Mouse (Mus musculus) cerebellum, adult 18-20 months (tissue): ENCODE results near the gene Atp2c2.

Experiments used
- DNase-seq, 2 experiments: peaks; one replicate each; pipeline ENCODE4 v3.0.0; 2021

Atp2c2 gene

DNA sequence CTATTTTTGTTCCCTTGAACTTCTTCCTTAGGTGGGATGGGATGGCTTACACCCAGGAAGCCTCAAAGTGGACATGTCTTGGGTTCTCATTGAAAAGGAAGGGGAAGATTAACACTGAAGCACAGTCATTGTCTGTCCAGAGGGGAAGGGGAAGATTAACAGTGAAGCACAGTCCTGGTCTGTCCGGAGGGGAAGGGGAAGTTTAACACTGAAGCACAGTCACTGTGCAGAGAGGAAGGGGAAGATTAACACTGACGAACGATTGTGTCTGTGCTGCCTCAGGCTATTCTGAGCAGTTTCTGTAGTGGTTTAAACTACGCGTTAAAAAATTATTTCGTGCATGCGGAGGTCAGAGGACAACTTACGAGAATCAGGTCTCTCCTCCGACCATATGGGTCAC lies 7.3 kb downstream of the Atp2c2 start:
- no peak for DNase-seq

DNA sequence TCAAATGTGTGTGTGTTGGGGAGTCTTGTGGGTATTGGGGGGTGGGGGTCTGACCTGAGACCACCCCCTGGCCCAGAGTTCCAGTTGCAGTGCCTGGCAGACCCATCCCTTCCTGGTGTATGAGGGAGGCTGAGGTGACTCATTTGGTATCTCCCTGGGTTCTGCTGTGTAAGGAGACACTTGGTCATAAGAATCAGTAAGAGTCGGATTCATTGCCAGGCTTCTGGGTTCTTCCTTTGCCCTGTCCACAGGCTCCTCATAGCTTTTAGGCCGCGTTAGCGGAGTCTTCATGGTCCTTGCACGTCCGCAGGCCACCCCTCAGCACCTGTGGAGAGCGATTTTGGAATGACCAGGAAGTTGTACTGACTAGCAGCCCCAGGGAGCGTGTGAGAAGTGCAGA lies 8.7 kb downstream of the Atp2c2 start:
- DNase-seq, result no peak

DNA sequence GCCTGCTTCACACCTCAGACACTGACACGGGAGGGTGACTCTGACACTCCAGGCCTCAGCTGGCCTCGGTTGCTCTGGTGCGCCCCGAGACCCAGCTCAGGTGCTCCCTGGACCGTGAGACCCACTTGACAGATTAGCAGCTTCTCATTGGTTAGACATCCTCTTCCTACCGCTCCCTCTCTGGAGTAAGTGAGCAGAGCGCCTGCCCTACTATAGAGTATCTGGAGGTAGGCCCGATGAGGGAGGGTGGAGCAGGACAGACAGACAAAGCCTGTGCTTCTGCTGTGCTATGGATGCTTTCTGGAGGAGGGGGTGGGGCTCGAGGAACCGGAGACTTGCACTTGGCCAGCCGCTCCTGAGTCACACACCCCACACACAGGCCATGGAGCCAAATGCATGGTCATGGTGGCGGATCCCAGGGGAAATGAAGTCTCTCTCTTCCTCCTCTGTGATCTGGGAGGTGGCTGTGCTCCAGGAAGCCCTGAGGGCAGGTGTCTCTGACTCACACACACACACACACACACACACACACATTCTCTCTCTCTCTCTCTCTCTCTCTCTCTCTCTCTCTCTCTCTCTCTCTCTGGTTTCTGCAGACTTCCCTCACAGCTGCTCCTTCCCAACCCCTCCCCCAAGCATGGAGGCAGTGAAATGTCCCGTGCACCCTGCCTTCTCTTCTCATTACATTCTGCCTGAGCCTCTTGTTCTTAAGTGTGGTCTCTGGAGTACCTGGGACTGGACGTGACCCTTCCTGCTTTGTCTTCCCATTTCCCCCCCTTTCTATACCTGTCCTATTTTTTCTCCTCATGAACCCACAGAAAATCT lies 9.3 kb downstream of the Atp2c2 start:
- no peak for DNase-seq

DNA sequence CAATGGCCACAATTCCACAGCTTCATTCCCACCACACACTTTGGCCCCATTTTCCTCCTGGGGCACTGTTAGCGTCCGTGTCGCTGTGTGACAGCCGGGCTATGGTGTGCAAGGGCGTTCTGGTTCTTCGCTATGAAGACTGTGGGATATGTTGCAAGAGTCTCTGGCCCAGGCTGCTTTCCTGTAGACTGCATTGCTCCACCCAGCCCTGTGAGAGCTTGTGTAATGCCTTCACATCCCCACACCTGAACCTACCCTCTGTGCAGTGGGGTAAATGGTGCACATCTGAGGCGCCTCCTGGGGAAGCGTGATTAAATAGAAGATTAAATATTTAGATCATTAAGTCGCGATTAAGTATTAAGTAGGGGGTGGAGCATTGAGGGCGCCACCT lies 9.9 kb downstream of the Atp2c2 start:
- DNase-seq, result no peak

DNA sequence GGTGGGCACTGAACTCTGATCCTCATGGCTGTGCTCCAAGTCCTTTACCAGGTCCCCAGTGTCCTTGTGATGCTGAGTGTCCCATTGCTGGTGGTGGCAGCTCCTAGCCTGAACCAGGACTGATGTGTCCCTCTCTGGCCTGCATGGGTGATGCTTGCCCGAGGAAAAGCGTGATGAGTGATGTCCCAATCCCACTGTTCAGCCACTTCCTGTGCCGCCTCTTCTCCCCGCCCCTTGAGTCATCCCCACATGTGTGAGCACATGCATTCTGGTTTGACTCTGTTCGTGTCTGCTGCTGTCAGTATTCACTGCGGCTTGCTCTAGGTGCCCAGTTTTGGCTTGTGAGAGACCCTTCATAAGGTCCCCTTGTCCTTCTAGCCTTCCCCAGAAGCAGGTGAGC lies 12.4 kb downstream of the Atp2c2 start:
- no peak for DNase-seq

DNA sequence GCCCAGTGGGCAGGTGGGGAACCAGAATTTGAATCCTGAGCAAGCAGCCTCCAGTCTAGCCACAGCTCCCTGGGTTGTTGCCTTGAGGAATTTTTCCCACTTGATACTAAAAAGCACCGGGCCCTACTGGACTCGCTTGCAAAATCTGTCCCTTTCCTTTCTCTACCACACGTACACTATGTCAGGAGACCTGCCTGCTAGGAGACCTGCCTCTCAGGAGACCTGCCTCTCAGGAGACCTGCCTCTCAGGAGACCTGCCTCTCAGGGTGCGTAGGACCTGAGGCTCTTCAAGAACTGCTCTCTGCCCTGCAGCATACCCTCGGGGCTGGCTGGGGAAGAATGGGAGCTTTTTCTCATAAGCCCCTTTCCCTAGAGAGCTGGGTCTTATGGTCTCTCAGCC lies 13.6 kb downstream of the Atp2c2 start:
- DNase-seq, result no peak

DNA sequence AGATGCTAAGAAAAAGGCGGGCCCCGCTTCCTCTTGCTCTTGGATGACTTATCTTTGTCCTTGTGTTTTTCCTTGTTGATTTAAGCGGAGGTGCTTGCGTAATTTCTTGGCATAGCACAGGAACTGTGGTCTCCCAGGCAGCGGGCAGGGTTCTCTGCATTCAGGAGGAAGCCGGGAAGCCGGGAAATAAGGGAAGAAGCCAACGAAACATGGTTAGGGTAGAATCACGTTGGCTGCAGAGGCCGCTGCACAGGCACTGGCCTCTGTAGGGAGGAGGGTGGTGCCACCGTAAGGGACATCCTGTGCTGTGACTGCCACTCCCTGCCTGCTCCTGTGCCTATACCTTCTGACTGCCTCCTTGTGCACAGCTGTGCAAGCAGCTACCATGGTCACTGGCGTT lies 15.4 kb downstream of the Atp2c2 start:
- no peak for DNase-seq

DNA sequence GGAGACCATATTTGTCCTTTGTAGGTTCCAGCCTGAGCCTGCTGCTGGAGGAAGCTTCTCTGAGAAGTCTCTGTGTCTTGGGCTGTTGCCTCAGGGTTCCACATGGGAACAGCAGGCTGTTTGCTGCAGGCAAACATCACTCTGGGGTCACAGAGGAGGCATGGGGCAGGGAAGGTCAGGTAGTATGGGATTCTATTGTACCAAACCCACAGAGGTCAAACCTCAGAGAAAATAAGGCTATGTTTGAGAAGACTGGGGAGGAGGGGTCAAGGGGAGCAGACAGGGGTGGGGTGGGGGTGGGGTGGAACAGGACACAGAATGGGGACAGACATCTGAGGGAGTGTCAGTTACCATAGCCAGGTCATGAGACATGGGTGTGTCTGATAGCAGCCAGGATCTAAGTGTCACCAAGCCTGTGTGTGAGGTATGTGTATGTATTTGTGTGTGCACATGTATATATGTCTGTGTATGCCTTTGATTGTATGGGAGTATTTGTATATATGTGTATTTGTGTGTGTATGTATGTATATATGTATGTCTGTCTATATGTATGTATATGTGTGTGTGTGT lies 17.0 kb downstream of the Atp2c2 start:
- no peak for DNase-seq

DNA sequence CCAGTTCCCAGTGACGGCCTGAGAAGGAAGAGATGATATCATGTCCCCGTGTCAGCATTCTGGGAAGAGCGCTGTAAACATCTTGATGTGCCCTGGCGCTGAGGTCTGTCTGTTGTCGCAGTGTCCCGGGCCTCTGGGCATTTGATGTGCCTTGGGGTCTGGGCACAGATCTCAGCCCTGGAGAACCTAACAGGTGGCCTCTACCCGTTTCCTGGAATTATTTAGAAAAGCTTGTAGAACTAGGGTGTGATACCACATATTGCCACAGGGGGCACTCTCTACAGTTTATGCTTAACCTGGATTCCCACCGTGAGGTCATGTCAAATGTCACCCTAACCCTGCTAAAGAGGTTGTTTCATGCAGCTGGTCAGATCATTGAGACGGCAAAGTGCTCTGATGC lies 18.0 kb downstream of the Atp2c2 start:
- no peak for DNase-seq

DNA sequence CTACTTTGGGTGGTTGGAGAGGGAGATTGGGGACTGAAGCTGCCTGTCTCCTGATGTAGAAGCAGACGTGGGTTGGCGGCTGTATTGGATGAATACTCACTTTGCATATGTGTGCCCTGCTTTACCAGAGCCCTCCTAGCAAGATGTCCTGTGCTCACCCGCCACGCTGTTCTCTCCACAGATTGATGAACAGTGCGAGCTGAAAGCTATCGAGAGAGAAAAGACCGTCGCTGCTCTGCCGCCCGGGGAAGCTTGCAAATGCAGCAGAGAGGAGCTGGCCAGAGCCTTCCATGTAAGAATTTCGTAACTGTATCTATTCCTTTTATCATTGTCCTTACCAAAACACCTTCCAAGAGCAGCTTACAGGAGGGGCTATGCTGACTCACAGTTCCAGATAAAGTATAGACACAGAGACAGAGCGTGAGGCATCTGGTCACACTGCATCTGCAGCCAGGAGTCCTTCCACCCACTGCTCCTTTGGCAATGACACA lies 19.2 kb downstream of the Atp2c2 start:
- DNase-seq, result no peak

DNA sequence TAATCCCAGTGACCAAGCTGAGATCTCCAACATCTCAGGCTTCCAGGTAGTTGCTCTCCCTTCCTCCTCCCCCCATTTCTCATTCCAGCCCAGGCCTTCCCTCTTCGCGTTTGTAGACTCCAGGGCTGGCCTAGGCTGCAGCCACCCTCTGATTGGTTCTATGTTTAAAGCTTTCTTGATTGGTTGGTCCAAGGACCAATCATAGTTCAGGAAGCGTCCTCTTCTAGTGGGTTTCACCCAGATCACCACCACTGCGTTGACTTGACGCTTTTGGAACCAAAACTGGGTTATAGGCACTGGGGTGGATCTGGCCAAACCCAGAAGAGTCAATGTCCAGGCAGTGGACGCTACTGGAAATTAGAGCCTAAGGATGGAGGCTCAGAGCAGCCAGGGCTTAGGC lies 22.5 kb downstream of the Atp2c2 start:
- no peak for DNase-seq

DNA sequence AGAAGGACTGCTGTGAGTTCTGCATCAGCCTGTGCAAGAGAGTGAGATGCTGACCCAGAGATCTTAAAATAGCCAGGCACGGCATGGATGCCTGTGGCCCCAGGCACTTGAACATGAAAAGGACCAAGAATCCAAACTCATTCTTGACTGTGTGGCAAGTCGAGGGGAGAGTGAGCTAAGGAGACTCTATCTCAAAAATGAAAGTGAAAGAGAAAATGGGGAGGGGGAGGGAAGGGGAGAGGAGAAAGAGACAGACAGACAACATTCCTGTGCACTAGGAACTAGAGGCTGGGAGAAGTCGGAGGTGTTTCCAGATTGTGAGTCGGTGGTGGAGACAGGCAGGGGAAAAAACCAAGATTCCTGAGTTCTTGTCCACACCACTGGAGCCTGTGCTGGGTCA lies 23.9 kb downstream of the Atp2c2 start:
- no peak for DNase-seq

DNA sequence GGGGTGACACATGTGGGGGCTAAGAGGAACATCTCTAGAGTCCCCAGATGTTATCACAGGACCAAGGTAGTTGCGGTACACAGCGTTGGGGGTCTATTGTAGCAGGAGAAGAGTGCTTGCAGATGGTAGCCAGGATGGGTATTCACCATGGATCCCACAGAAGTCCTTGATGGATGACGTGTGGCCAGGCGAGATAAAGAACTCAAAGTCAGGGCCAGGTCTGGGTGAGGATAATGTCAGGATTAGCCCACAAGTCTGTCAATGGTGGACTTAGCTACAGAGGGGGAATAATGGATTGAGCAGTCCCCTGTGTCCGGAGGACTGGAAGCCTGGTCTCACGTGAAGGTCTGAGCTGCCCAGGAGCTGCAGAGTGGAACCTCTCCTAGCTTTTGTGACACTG lies 24.8 kb downstream of the Atp2c2 start:
- no peak for DNase-seq

DNA sequence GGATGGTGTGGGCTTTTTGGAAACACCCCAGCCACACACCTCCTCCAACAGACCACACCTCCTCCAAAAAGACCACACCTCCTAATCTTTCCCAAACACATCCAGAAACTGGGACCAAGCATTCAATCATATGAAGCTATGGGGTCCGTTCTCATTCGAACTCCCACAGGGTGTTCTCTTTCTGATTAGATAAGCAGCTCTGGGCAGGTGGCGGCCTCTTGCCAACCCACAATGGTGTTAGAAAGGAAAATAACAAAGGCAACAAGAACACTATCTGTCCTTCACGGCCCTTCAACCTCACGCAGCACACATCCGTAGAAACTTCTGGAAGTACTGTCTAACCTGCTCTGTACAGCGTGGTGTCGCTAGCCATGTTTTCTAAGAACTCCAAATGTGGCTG lies 27.3 kb downstream of the Atp2c2 start:
- DNase-seq, result no peak

DNA sequence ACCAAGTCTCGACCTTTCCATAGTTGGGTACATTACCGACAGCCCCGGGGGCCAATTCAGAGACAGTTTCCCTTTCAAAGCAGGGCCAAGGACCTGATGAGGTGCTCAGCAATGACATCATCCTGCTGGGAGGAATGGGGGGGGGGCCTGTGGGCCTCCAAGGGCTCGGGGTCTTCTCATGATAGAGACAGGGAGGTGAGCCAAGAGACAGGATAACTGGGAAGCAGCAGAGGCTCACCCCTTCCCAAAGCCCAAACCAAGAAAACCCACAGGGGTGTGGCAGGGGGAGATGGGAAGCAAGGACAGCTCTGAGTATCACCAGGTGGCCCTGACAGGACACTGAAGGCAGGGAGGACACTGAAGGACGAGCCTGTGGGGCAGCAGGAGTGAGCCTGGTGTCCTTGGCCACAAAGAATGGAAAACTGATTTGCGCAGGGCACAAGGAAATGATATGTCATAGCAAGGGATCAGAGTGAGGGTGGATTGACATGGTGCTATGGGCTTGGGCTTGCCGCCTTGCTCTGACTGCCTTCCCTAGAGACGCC lies 28.6 kb downstream of the Atp2c2 start:
- DNase-seq, result no peak

DNA sequence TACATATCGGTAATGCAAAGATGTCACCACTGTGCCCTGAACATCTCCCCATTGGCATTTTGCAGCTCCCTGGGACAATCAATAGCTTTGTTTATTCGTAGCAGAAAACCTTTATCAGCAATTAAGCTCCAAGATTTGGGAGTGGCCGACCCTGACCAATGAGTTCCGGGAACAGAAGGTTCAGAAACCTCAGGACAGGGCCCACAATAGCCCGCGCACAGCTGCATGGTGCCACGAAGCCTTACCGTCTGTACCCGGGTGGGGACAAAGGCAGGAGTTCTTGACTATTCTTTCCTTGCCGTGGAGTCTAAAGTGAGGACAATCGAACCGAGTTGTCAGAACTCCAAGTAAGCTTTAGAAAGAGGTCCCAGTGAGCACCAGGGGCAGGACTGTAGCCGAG lies 32.3 kb downstream of the Atp2c2 start:
- DNase-seq, result no peak

DNA sequence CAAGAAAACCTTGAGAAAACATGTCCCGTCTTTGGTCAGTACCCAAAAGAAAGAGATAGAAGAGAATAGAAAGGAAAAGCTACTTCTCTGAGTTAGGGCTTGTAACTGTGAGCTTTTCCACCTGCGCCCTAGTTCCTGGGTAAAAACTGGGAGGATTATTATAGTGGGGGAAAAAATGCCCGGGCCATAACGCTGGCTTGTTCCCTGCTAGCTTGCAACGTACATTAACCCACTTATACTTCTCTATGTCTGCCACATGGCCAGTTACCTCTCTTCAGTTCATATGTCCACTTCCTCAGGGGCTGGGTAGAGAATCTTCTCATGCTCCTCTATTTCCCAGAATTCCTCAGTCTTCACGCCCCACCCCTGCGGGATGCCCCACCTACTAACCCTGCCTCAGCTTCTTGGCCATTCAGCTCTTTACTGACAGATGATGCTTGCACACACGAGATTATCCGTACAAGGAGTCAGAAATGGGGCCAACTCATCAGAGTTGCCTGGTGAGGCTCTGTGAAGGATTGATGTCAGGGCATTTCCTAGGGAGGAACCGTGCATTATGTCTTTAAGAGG lies 36.6 kb downstream of the Atp2c2 start:
- no peak for DNase-seq

DNA sequence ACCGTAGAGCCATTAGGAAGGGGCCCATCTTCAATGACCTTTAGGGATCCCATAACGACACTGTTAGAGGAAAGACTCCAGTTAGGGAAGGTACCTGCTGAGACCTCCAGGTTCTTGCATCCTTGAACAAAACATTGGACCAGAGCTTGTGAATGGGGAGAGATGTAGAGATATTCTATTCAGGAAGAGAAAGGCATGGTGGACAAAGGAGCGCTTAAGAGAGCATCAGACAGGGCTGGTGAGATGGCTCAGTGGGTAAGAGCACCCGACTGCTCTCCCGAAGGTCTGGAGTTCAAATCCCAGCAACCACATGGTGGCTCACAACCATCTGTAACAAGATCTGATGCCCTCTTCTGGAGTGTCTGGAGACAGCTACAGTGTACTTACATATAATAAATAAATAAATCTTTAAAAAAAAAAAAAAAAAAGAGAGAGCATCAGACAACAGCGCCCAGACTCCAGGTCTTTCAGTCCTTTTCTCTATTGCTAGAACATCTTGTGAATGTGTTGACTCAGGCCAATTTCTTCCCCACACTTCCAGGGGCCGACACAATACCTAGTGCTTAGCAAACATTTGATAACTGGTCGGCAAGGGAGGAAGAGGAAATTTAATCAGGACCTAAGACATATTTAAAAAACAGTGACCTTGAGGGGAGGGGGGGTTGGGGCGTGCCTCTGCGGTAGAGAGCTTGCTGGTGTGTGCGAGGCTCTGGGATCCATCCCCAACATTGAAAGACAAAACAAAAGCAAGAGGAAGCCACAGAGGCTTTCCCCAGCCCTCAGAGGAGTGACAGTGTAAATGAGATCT lies 37.5 kb downstream of the Atp2c2 start:
- no peak for DNase-seq

DNA sequence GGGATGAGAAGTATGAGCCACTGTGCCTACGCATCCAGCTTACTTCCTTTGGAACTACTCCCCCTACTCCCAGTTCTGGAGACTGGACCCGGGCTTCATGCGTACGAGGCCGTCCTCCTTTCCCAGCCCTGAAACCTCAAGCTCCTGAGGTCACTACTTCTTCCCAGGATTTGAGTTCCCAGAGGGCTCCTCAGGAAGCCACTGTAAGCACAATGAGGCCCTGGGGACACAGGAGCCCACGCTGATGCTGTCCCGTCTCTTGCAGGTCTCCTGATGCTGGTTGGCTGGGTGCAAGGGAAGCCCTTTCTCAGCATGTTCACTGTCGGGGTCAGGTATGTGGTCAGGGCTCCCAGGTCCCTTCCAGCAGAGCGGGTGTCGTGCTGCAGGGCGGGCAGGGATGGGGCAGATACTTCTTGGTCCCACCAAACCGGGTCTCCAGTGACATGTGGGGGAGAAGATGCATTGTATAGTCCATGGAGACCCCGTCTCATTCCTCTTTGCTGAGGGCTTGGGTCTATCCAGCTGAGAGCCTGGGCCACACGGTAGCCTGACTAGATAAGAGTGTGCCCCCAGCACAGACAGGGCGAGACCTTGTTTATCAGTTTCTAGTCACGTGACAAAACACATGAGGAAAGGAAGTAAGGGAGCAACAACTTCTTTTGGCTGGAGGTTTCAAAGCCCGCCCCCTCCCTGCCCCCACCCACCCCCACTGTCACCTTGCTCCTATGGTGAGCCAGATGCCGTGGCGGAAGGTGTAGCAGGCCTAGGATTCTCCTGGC lies 38.5 kb downstream of the Atp2c2 start:
- no peak for DNase-seq

DNA sequence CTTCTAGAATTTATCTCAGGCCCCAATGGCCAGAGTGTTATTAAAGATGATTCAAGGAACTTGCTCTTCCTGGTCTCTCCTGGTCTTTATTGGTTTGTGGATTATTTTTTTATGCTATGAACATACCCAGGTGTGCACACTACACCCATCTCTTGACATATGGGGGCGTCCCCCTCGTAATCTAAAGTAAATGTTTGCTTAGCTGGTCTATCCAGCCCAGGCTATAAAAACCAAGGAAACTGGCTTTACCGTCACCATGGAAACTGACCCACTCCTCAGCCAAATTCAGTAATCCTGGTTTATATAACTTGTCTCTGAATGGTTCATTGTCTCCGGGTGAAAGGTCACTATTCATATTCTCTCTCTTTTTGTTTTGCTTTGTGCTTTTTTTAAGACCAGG lies 40.8 kb downstream of the Atp2c2 start:
- DNase-seq, result no peak

DNA sequence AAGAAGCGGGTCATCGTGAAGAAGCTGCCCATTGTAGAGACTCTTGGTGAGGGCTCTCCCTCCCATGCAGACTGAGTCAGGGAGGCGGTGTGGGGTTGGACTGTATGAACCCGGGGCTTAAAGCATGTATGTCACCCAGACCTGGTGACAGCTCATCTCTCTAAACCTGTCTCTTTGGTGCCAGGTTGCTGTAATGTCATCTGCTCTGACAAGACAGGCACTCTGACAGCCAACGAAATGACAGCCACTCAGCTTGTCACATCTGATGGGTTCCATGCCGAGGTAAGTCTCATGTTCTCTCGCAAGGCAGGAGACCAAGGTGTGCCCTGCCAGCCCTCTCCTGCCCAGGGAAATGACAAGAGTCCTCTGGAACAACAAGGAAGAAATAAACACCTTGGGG lies 42.6 kb downstream of the Atp2c2 start:
- no peak for DNase-seq

DNA sequence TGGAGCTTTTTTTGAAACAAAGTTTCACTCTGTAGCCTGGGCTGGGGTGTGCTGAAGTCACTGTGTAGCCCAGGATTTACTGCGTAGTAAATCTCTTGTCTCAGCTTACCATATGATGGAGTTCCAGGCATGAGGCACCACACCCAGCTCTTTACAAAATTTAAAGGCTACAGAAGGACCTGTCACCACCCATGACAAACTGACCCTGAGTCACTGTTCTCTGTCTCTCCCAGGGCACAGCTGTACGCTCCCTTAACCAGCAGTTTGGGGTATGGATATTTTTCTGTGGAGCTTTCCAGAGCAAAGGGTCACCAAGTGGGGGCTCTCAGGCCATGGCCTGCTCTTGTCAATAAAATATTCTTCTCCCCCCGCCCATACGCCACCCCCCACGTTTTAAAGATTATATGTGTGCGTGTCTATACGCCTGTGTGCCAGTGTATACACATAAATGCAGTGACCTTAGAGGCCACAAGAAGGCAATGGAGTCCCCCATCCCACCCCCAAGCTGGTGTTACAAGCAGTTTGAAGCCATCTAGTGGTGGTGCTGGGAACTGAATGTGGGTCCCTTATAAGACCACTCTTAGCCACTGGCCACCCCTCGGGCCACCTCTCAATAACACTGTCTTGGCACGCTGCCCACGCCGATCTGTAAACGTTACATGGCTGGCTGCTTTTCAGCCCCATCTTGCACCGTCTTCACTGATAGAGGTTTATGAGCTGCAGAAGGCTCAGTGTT lies 43.6 kb downstream of the Atp2c2 start:
- peak in 1 of 2 experiments; percentile 23 for DNase-seq
